Mouse (Mus musculus) embryo, embryonic 11.5 days (tissue): ENCODE results near the gene Ccdc30.

ENCODE experiments used
- DNase-seq: peaks from one replicate; pipeline ENCODE4 v3.0.0-alpha.2; 2012; ENCODE audit warnings: low read depth, low spot score

The Ccdc30 gene

GRCm38 (mm10) chr4:119415072-119415753 is at the start of gene Ccdc30:
Gene Ccdc30, minus strand, starts transcription at chr4:119415521.
- DNase-seq: peak; percentile 89

- DNase-seq: no peak
Measured at GRCm38 (mm10) chr4:119463756-119464419, 48.6 kb upstream of the Ccdc30 start.

GRCm38 (mm10) chr4:119462858-119463755 is 47.8 kb upstream of the Ccdc30 start:
- no peak for DNase-seq

- DNase-seq: no peak
Measured at GRCm38 (mm10) chr4:119462457-119462856, 47.1 kb upstream of the Ccdc30 start.

- no peak for DNase-seq
Measured at GRCm38 (mm10) chr4:119460728-119461141, 45.4 kb upstream of the Ccdc30 start.

GRCm38 (mm10) chr4:119460296-119460695 is 45.0 kb upstream of the Ccdc30 start:
- DNase-seq: no peak

GRCm38 (mm10) chr4:119453533-119453932 is 38.2 kb upstream of the Ccdc30 start:
- DNase-seq: no peak

- DNase-seq: no peak
Measured at GRCm38 (mm10) chr4:119453128-119453527, 37.8 kb upstream of the Ccdc30 start.

GRCm38 (mm10) chr4:119450436-119450835 is 35.1 kb upstream of the Ccdc30 start:
- DNase-seq: no peak

- DNase-seq: no peak
Measured at GRCm38 (mm10) chr4:119447786-119448185, 32.5 kb upstream of the Ccdc30 start.

- DNase-seq: no peak
Measured at GRCm38 (mm10) chr4:119447261-119447660, 31.9 kb upstream of the Ccdc30 start.

GRCm38 (mm10) chr4:119442539-119442938 is 27.2 kb upstream of the Ccdc30 start:
- DNase-seq: no peak

GRCm38 (mm10) chr4:119441836-119442235 is 26.5 kb upstream of the Ccdc30 start:
- DNase-seq: no peak

GRCm38 (mm10) chr4:119437936-119438335 is 22.6 kb upstream of the Ccdc30 start:
- DNase-seq: no peak

- no peak for DNase-seq
Measured at GRCm38 (mm10) chr4:119430678-119431077, 15.4 kb upstream of the Ccdc30 start.

GRCm38 (mm10) chr4:119427680-119428079 is 12.4 kb upstream of the Ccdc30 start:
- DNase-seq: no peak

- DNase-seq: no peak
Measured at GRCm38 (mm10) chr4:119425601-119426000, 10.3 kb upstream of the Ccdc30 start.

GRCm38 (mm10) chr4:119425077-119425476 is 9.8 kb upstream of the Ccdc30 start:
- no peak for DNase-seq

GRCm38 (mm10) chr4:119422294-119422964 is 7.1 kb upstream of the Ccdc30 start, which contains the start of the genes Ppcs and Zmynd12:
Gene Ppcs, minus strand, starts transcription at chr4:119422420.
Gene Zmynd12, plus strand, starts transcription at chr4:119422814.
- DNase-seq: peak; percentile 86

- DNase-seq: no peak
Measured at GRCm38 (mm10) chr4:119421921-119422293, 6.6 kb upstream of the Ccdc30 start.

- no peak for DNase-seq
Measured at GRCm38 (mm10) chr4:119421191-119421590, 5.9 kb upstream of the Ccdc30 start.

GRCm38 (mm10) chr4:119417894-119418293 is 2.6 kb upstream of the Ccdc30 start:
- no peak for DNase-seq
